Mouse (Mus musculus) ES-Bruce4 (cell line): ENCODE data around the gene Gm1113.

Source experiments
- CTCF ChIP-seq: IDR thresholded peaks from one replicate; pipeline ENCODE4 v1.8.1; 2011; ENCODE audit warnings: low read depth, low read length
- EP300 ChIP-seq: IDR thresholded peaks from 2 replicates; pipeline ENCODE4 v1.6.1; 2011; ENCODE audit warnings: low read depth, low read length; ENCODE audit not compliant: insufficient read depth
- POLR2A ChIP-seq: IDR thresholded peaks from one replicate; pipeline ENCODE4 v1.8.1; 2011; ENCODE audit warnings: low read length; ENCODE audit not compliant: insufficient read depth

DNA sequence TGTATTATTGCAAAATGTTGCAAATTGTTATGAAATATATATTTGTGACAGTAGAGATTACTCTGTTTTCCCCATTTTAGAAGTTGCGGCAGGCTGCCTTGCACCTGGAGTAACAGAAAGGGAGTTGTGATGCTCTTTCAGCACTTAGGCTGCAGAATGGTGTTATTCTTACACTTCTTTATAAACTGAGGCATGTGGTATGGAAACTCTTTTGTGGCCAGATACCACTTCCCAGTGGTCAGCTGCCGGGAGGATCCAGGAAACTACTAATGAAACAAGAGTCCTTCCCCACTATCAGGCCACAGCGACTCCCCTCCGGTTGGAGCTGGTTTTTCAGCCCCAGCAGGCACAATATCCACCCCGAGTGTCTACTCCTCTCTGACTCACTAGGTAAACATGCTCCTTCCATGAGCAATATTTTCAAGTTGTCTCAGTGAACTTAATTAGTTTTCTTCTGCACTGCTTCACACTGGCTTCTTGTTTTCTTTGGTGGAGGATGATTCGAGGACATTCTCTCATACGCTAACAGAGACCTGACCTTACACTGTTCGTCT lies 50.7 kb downstream of the Gm1113 start:
- TF ChIP-seq POLR2A (no peak), CTCF (no peak), EP300 (no peak)
